Mouse (Mus musculus): ENCODE measurements around the gene Ctnnal1. TPM values are rescaled to one million over a fixed set of nuclear protein-coding genes. Genes with fewer than 3 reads are reported as not detected.

Ctnnal1 gene
- polyA plus RNA-seq, 1 experiment from 2014 or later: 9.3 TPM

- no peak for ATAC-seq (ENCODE audit: low FRiP score, low TSS enrichment)
- Histone ChIP-seq H3K27ac (replicated peaks) (no peak overlapping the region), H3K9ac (ENCODE audit: low read length) (no peak overlapping the region), H3K4me1 (replicated peaks; ENCODE audit: control insufficient read depth, insufficient read depth) (no peaks in the 10 kb centered on the region), H3K4me2 (replicated peaks; ENCODE audit: low read depth) (no peak overlapping the region), H3K4me3 (ENCODE audit: low read depth, low read length) (no peak overlapping the region), H3K27me3 (ENCODE audit: control insufficient read depth, insufficient read depth, low read length) (no peaks in the 10 kb centered on the region), H3K36me3 (ENCODE audit: control insufficient read depth, insufficient read depth, low read length) (no peaks in the 10 kb centered on the region), H3K9me3 (ENCODE audit: control insufficient read depth, low read length) (no peaks in the 10 kb centered on the region)
- DNase-seq (ENCODE audit: low spot score): no peak
- TF ChIP-seq CTCF (IDR thresholded peaks at IDR 0.05; ENCODE audit: low read depth) (no peak), EP300 (optimal IDR thresholded peaks at IDR 0.05) (no peak)
- 66% methylated on average over 8 of the region's 8 CpGs for WGBS
These were observed 8.5 kb downstream of the Ctnnal1 start for GRCm38 (mm10) chr4:56856371-56856949.

- 85% methylated on average over 5 of the region's 5 CpGs for WGBS
- Histone ChIP-seq H3K4me2 (replicated peaks; ENCODE audit: low read depth) (no peak overlapping the region), H3K27me3 (ENCODE audit: control insufficient read depth, insufficient read depth, low read length) (no peaks in the 10 kb centered on the region), H3K36me3 (ENCODE audit: control insufficient read depth, insufficient read depth, low read length) (no peaks in the 10 kb centered on the region), H3K4me3 (ENCODE audit: low read depth, low read length) (no peak overlapping the region), H3K27ac (replicated peaks) (no peak overlapping the region), H3K9ac (ENCODE audit: low read length) (no peak overlapping the region), H3K4me1 (replicated peaks; ENCODE audit: control insufficient read depth, insufficient read depth) (no peaks in the 10 kb centered on the region; the same call in 1 of the 2 replicates), H3K9me3 (ENCODE audit: control insufficient read depth, low read length) (no peaks in the 10 kb centered on the region)
- DNase-seq (ENCODE audit: low spot score) (no peak), ATAC-seq (ENCODE audit: low FRiP score, low TSS enrichment) (no peak)
- no peak for TF ChIP-seq CTCF (IDR thresholded peaks at IDR 0.05; ENCODE audit: low read depth)
- no peak for TF ChIP-seq EP300 (optimal IDR thresholded peaks at IDR 0.05)
These were observed 9.1 kb downstream of the Ctnnal1 start for GRCm38 (mm10) chr4:56855935-56856334.

- Histone ChIP-seq H3K4me3 (ENCODE audit: low read depth, low read length) (no peak overlapping the region), H3K36me3 (ENCODE audit: control insufficient read depth, insufficient read depth, low read length) (no peaks in the 10 kb centered on the region), H3K27ac (replicated peaks) (no peak overlapping the region), H3K27me3 (ENCODE audit: control insufficient read depth, insufficient read depth, low read length) (no peaks in the 10 kb centered on the region), H3K4me2 (replicated peaks; ENCODE audit: low read depth) (no peak overlapping the region), H3K9ac (ENCODE audit: low read length) (no peak overlapping the region), H3K4me1 (replicated peaks; ENCODE audit: control insufficient read depth, insufficient read depth) (peaks cover 2% of the 10 kb centered on the region; the same call in 1 of the 2 replicates), H3K9me3 (ENCODE audit: control insufficient read depth, low read length) (no peaks in the 10 kb centered on the region)
- TF ChIP-seq CTCF (IDR thresholded peaks at IDR 0.05; ENCODE audit: low read depth) (peak; percentile 18; the same call in 1 of the 2 replicates), EP300 (optimal IDR thresholded peaks at IDR 0.05) (no peak)
- ATAC-seq (ENCODE audit: low FRiP score, low TSS enrichment) (no peak), DNase-seq (ENCODE audit: low spot score) (no peak)
- 21% methylated on average over 6 of the region's 6 CpGs for WGBS
These were observed 14.3 kb downstream of the Ctnnal1 start for GRCm38 (mm10) chr4:56850724-56851123.

GRCm38 (mm10) chr4:56848044-56848443, 16.9 kb downstream of the Ctnnal1 start:
- Histone ChIP-seq H3K27me3 (ENCODE audit: control insufficient read depth, insufficient read depth, low read length) (no peaks in the 10 kb centered on the region), H3K4me1 (replicated peaks; ENCODE audit: control insufficient read depth, insufficient read depth) (peaks cover 2% of the 10 kb centered on the region; the same call in 1 of the 2 replicates), H3K9ac (ENCODE audit: low read length) (no peak overlapping the region), H3K4me2 (replicated peaks; ENCODE audit: low read depth) (no peak overlapping the region), H3K36me3 (ENCODE audit: control insufficient read depth, insufficient read depth, low read length) (no peaks in the 10 kb centered on the region; the same call in 1 of the 2 replicates), H3K9me3 (ENCODE audit: control insufficient read depth, low read length) (no peaks in the 10 kb centered on the region), H3K27ac (replicated peaks) (no peak overlapping the region), H3K4me3 (ENCODE audit: low read depth, low read length) (no peak overlapping the region)
- ATAC-seq (ENCODE audit: low FRiP score, low TSS enrichment) (no peak), DNase-seq (ENCODE audit: low spot score) (no peak)
- TF ChIP-seq EP300 (optimal IDR thresholded peaks at IDR 0.05): no peak
- no peak for TF ChIP-seq CTCF (IDR thresholded peaks at IDR 0.05; ENCODE audit: low read depth)
- WGBS: 88% methylated on average over 6 of the region's 6 CpGs

GRCm38 (mm10) chr4:56847400-56847799, 17.6 kb downstream of the Ctnnal1 start:
- Histone ChIP-seq H3K27me3 (ENCODE audit: control insufficient read depth, insufficient read depth, low read length) (no peaks in the 10 kb centered on the region), H3K9ac (ENCODE audit: low read length) (no peak overlapping the region), H3K4me3 (ENCODE audit: low read depth, low read length) (no peak overlapping the region), H3K27ac (replicated peaks) (no peak overlapping the region), H3K4me2 (replicated peaks; ENCODE audit: low read depth) (no peak overlapping the region), H3K36me3 (ENCODE audit: control insufficient read depth, insufficient read depth, low read length) (no peaks in the 10 kb centered on the region; the same call in 1 of the 2 replicates), H3K9me3 (ENCODE audit: control insufficient read depth, low read length) (no peaks in the 10 kb centered on the region), H3K4me1 (replicated peaks; ENCODE audit: control insufficient read depth, insufficient read depth) (peaks cover 2% of the 10 kb centered on the region; the same call in 1 of the 2 replicates)
- ATAC-seq (ENCODE audit: low FRiP score, low TSS enrichment) (no peak), DNase-seq (ENCODE audit: low spot score) (no peak)
- TF ChIP-seq EP300 (optimal IDR thresholded peaks at IDR 0.05) (no peak), CTCF (IDR thresholded peaks at IDR 0.05; ENCODE audit: low read depth) (no peak)
- WGBS: 89% methylated on average over 3 of the region's 3 CpGs

- H3K27me3 ChIP-seq (ENCODE audit: control insufficient read depth, insufficient read depth, low read length): no peaks in the 10 kb centered on the region
- 67% methylated on average over 12 of the region's 12 CpGs for WGBS
- no peak for ATAC-seq (ENCODE audit: low FRiP score, low TSS enrichment)
These were observed 19.0 kb downstream of the Ctnnal1 start for GRCm38 (mm10) chr4:56845896-56846533.

More at GRCm38 (mm10) chr4:56845896-56846533, 19.0 kb downstream of the Ctnnal1 start:
- H3K4me3 ChIP-seq (ENCODE audit: low read depth, low read length): no peak overlapping the region
- DNase-seq (ENCODE audit: low spot score): no peak
- no peaks in the 10 kb centered on the region; the same call in 1 of the 2 replicates for H3K36me3 ChIP-seq (ENCODE audit: control insufficient read depth, insufficient read depth, low read length)
- H3K4me2 ChIP-seq (replicated peaks; ENCODE audit: low read depth): no peak overlapping the region
- H3K9me3 ChIP-seq (ENCODE audit: control insufficient read depth, low read length): no peaks in the 10 kb centered on the region
- H3K4me1 ChIP-seq (replicated peaks; ENCODE audit: control insufficient read depth, insufficient read depth): peaks cover 2% of the 10 kb centered on the region; the same call in 1 of the 2 replicates
- no peak overlapping the region for H3K9ac ChIP-seq (ENCODE audit: low read length)
- H3K27ac ChIP-seq (replicated peaks): no peak overlapping the region
- TF ChIP-seq CTCF (IDR thresholded peaks at IDR 0.05; ENCODE audit: low read depth): no peak
- TF ChIP-seq EP300 (optimal IDR thresholded peaks at IDR 0.05): no peak
